Mouse (Mus musculus) CD4-positive naive resting alpha-beta T cell, adult 57 days (primary cell): ENCODE results near the gene Batf3. TPM values are rescaled to one million over a fixed set of nuclear protein-coding genes. Genes with fewer than 3 reads are reported as not detected.

ENCODE experiments used
- total RNA-seq: library from RNA; stranded (reverse); gene quantifications from one replicate; pipeline ENCODE4 v1.2.4, GENCODE M21; 2023

The Batf3 gene
- not detected for total RNA-seq

GRCm38 (mm10) chr1:191097802-191098747, at the start of gene Batf3:
Gene Batf3, plus strand, starts transcription at chr1:191097847.

DNA sequence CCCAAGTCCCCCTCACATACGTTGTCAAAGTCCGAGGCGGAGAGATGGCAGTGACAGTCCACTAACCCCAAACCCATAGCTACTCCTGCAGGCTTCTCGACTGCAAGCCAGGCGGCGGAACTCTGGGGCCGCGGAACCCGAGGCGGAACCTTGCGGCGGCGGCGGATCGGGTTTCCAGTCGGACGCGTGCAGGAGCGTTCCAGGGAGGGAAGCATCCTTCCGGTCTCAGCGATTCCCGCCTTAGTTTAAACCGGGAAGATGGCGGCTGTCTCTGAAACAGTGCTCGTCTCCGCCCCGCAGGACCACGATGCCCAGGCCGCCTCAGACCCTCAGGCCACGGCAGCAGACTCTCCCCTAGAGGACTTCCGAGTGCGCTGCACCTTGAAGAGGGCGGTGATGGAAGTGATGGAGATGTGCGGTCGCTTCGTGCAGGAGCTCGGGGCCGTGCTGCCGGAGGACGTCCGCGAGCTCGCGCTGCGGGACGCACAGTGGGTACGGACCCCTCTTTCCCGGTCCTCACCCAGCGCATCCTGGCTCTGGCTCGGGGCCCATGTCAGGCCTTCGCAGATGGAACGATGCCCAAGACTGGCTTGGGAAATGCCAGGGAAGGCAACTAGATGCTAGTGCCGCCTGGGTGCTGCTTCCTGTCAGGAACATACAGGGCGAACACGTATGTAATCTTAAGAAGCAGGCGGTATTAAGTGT, 34.7 kb upstream of the Batf3 start, which contains the start of the genes Tatdn3 and Nsl1:
Gene Tatdn3, minus strand, starts transcription at position 152 of the 705 bp plus-strand sequence.
Gene Nsl1, plus strand, starts transcription at position 232 of the 705 bp plus-strand sequence.

Other genes starting within 250 kb of the Batf3 start
- gene Rps6kc1, start 186.1 kb upstream of the Batf3 start, total RNA-seq = 12.6 TPM
- 66.6 TPM for gene Angel2, start 172.7 kb upstream of the Batf3 start, total RNA-seq
- not detected for gene Vash2, start 118.6 kb upstream of the Batf3 start, total RNA-seq
- gene Flvcr1, start 71.7 kb upstream of the Batf3 start, total RNA-seq = 33.3 TPM
- gene Spata45, start 61.2 kb upstream of the Batf3 start, total RNA-seq = not detected
- 11.8 TPM for gene Tatdn3, start 34.9 kb upstream of the Batf3 start, total RNA-seq
- 0.83 TPM for gene Nsl1, start 34.8 kb upstream of the Batf3 start, total RNA-seq
- gene Fam71a, start 67.0 kb downstream of the Batf3 start, total RNA-seq = not detected
- 13.8 TPM for gene Atf3, start 120.2 kb downstream of the Batf3 start, total RNA-seq
- gene Nenf, start 220.3 kb downstream of the Batf3 start, total RNA-seq = 15.5 TPM
- 10.3 TPM for gene Tmem206, start 228.1 kb downstream of the Batf3 start, total RNA-seq